Mouse (Mus musculus): ENCODE data around the gene Klhl5. TPM values are rescaled to one million over a fixed set of nuclear protein-coding genes. Genes with fewer than 3 reads are reported as not detected.

Klhl5 gene
- polyA plus RNA-seq, 1 experiment from 2014 or later: 21.2 TPM

- Histone ChIP-seq H3K4me2 (no peak overlapping the region), H3K9ac (no peak overlapping the region), H3K27ac (no peak overlapping the region), H3K4me3 (no peak overlapping the region), H3K36me3 (no peaks in the 10 kb centered on the region), H3K9me3 (no peaks in the 10 kb centered on the region), H3K4me1 (no peaks in the 10 kb centered on the region), H3K27me3 (no peaks in the 10 kb centered on the region)
- 93% methylated on average over 4 of the region's 4 CpGs for WGBS
- no peak for ATAC-seq (ENCODE audit: insufficient number of reproducible peaks, insufficient read depth, low FRiP score, low TSS enrichment, low read depth)
Observed at GRCm38 (mm10) chr5:65078081-65078480, 29.3 kb upstream of the Klhl5 start.

DNA sequence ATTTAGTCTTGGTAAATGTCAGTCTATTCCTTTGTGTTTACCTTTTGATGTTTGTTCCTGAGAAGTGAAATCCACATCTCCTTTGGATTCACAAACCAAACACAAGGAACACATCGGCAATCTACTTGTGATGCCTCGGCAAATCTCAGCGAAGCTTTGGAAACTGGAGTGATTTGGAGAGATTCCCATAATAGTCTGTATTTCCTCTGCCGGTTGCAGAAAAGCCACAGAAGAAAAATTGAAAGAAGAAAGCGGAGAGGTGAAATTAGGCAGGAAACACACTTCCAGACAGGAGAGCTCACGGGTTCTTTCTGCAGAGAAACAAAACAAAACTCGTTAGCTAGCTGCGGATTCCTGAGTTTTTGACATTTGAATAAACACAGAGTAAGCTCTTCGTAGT is 27.5 kb upstream of the Klhl5 start:
- Histone ChIP-seq H3K36me3 (no peaks in the 10 kb centered on the region), H3K9me3 (no peaks in the 10 kb centered on the region), H3K27ac (peak overlapping the region; percentile 60; the same call in 1 of the 2 replicates), H3K27me3 (no peaks in the 10 kb centered on the region), H3K4me3 (peak overlapping the region; percentile 20; the same call in 1 of the 2 replicates), H3K9ac (no peak overlapping the region), H3K4me2 (peak overlapping the region; percentile 19; the same call in 1 of the 2 replicates), H3K4me1 (0 out of 2 replicates have a peak, but pooled peaks cover 3% of the 10 kb centered on the region)
- ATAC-seq (ENCODE audit: insufficient number of reproducible peaks, insufficient read depth, low FRiP score, low TSS enrichment, low read depth): no peak
- WGBS: 61% methylated on average over 9 of the region's 9 CpGs

DNA sequence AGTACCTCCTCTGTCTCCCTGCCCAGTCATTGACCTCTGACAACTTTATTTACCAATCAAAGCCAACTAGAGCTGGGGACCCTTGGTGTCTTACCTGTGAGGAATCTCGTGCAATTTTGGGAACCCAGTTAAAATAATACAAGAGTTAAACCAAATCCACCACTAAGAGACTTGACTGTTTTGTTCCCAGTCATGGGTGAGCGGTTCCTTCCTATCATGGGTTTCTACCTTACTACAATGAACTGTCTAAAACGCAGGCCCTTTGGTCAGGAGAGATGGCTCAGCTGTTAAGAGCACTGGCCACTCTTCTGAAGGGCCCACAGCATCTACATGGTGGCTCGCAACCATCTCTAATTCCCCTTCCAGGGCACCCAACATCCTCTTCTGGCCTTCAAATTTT is 25.5 kb upstream of the Klhl5 start:
- Histone ChIP-seq H3K36me3 (no peaks in the 10 kb centered on the region), H3K4me1 (0 out of 2 replicates have a peak, but pooled peaks cover 3% of the 10 kb centered on the region), H3K4me2 (no peak overlapping the region), H3K4me3 (no peak overlapping the region), H3K27ac (no peak overlapping the region), H3K9ac (no peak overlapping the region), H3K9me3 (no peaks in the 10 kb centered on the region), H3K27me3 (no peaks in the 10 kb centered on the region)
- ATAC-seq (ENCODE audit: insufficient number of reproducible peaks, insufficient read depth, low FRiP score, low TSS enrichment, low read depth): no peak
- WGBS: 87% methylated on average over 4 of the region's 4 CpGs

DNA sequence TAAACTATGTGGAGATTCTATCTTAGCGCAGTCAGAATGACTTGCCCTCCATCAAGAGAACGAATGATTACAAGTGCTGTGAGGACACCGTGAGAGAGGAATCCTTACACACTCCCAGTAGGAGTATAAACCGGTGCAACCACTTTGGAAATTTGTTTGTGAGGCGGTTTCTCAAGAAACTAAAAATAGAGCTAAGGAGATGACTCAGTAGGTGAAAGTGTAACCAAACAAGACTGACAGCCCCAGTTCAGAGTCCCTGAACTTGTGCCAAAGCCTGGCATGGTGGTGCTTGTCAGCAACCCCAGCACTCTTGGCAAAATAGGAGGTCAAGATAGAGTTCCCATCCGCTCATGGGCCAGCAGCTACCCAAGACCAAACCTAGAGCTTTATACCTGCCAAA is 20.8 kb upstream of the Klhl5 start:
- Histone ChIP-seq H3K36me3 (no peaks in the 10 kb centered on the region), H3K27me3 (no peaks in the 10 kb centered on the region), H3K4me1 (0 out of 2 replicates have a peak, but pooled peaks cover 3% of the 10 kb centered on the region), H3K9ac (no peak overlapping the region), H3K4me3 (no peak overlapping the region), H3K27ac (no peak overlapping the region), H3K9me3 (no peaks in the 10 kb centered on the region), H3K4me2 (no peak overlapping the region)
- WGBS: 75% methylated on average over 6 of the region's 6 CpGs
- no peak for ATAC-seq (ENCODE audit: insufficient number of reproducible peaks, insufficient read depth, low FRiP score, low TSS enrichment, low read depth)

- Histone ChIP-seq H3K4me3 (no peak overlapping the region), H3K9ac (no peak overlapping the region), H3K36me3 (no peaks in the 10 kb centered on the region), H3K27me3 (no peaks in the 10 kb centered on the region), H3K4me2 (no peak overlapping the region), H3K4me1 (0 out of 2 replicates have a peak, but pooled peaks cover 9% of the 10 kb centered on the region), H3K9me3 (no peaks in the 10 kb centered on the region), H3K27ac (no peak overlapping the region)
- WGBS: 49% methylated on average over 3 of the region's 3 CpGs
- no peak for ATAC-seq (ENCODE audit: insufficient number of reproducible peaks, insufficient read depth, low FRiP score, low TSS enrichment, low read depth)
Observed at GRCm38 (mm10) chr5:65089707-65090106, 17.6 kb upstream of the Klhl5 start.

- WGBS: 64% methylated on average over 11 of the region's 11 CpGs
- no peak for ATAC-seq (ENCODE audit: insufficient number of reproducible peaks, insufficient read depth, low FRiP score, low TSS enrichment, low read depth)
- Histone ChIP-seq H3K27me3 (no peaks in the 10 kb centered on the region), H3K9me3 (no peaks in the 10 kb centered on the region), H3K4me2 (no peak overlapping the region), H3K4me1 (0 out of 2 replicates have a peak, but pooled peaks cover 9% of the 10 kb centered on the region), H3K36me3 (no peaks in the 10 kb centered on the region), H3K9ac (no peak overlapping the region), H3K27ac (no peak overlapping the region), H3K4me3 (no peak overlapping the region)
Observed at GRCm38 (mm10) chr5:65091184-65091858, 16.0 kb upstream of the Klhl5 start.

- H3K27ac ChIP-seq: no peak within 1 kb of the TSS
- no peak within 1 kb of the TSS for H3K4me3 ChIP-seq
- ATAC-seq (ENCODE audit: insufficient number of reproducible peaks, insufficient read depth, low FRiP score, low TSS enrichment, low read depth): no peak
- H3K36me3 ChIP-seq: no peaks in the 10 kb centered on the region
- H3K9me3 ChIP-seq: no peaks in the 10 kb centered on the region
- H3K4me1 ChIP-seq: 0 out of 2 replicates have a peak, but pooled peaks cover 9% of the 10 kb centered on the region
- 49% methylated on average over 5 of the region's 5 CpGs for WGBS
- H3K4me2 ChIP-seq: no peak within 1 kb of the TSS
- no peaks in the 10 kb centered on the region for H3K27me3 ChIP-seq
- H3K9ac ChIP-seq: no peak within 1 kb of the TSS
Observed at GRCm38 (mm10) chr5:65091921-65092320, 15.4 kb upstream of the Klhl5 start, which contains the start of gene Tmem156. Gene Tmem156 (minus strand): TSS chr5:65092132.

DNA sequence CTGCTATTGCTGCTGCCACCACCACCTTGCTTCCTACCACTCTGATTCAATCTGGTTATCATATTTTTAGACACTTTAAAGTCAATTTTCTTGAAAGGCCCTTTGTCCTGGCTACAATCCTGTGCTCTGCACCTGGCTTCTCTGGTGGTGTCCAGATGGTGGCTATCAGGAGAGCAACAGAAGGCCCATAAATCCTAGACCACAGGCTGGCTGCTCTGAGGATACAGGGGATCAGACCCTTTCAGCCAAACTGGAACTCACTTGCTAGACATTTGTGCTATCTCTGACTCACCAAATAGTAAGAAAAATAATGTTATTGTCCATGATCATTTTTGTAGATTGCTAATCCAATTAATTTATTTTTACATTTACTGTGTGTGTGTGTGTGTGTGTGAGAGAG is 13.6 kb upstream of the Klhl5 start:
- H3K4me1 ChIP-seq: 0 out of 2 replicates have a peak, but pooled peaks cover 9% of the 10 kb centered on the region
- no peak for ATAC-seq (ENCODE audit: insufficient number of reproducible peaks, insufficient read depth, low FRiP score, low TSS enrichment, low read depth)
- H3K9ac ChIP-seq: no peak overlapping the region
- H3K27me3 ChIP-seq: no peaks in the 10 kb centered on the region
- no peaks in the 10 kb centered on the region for H3K9me3 ChIP-seq
- H3K27ac ChIP-seq: no peak overlapping the region
- H3K36me3 ChIP-seq: no peaks in the 10 kb centered on the region
- no peak overlapping the region for H3K4me2 ChIP-seq
- no peak overlapping the region for H3K4me3 ChIP-seq

DNA sequence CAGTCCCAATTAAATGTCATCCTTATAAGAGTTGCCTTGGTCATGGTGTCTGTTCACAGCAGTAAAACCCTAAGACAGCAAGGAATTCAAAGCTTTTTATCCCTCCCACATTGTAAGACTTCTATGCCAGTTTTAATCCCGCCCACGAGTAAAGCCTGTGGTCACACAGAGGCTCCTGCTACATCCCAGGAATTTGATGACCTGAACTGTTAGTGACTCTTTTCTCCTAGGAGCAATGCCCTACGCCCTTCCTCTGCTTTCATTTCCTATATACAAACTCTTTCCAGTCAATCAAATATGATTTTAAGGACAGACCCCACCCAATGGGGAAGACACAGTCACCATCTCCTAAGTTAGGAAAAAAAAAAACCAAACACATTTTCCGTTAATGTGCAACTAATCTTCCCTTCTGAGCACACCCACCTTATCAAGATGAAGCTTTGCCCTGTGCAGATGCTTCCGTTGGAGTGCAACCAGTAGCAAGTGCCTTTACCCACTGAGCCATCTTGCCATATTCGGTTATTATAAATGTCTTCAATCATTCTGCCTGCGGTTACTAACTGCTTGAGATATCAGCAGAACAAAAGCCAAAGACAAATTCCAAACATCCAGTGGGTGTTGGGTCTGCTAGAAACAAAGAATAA is 12.3 kb upstream of the Klhl5 start:
- Histone ChIP-seq H3K9me3 (no peaks in the 10 kb centered on the region), H3K27me3 (no peaks in the 10 kb centered on the region), H3K36me3 (no peaks in the 10 kb centered on the region), H3K9ac (no peak overlapping the region), H3K4me3 (no peak overlapping the region), H3K4me2 (no peak overlapping the region), H3K4me1 (0 out of 2 replicates have a peak, but pooled peaks cover 10% of the 10 kb centered on the region), H3K27ac (no peak overlapping the region)
- ATAC-seq (ENCODE audit: insufficient number of reproducible peaks, insufficient read depth, low FRiP score, low TSS enrichment, low read depth): no peak
- 88% methylated on average over 7 of the region's 7 CpGs for WGBS

DNA sequence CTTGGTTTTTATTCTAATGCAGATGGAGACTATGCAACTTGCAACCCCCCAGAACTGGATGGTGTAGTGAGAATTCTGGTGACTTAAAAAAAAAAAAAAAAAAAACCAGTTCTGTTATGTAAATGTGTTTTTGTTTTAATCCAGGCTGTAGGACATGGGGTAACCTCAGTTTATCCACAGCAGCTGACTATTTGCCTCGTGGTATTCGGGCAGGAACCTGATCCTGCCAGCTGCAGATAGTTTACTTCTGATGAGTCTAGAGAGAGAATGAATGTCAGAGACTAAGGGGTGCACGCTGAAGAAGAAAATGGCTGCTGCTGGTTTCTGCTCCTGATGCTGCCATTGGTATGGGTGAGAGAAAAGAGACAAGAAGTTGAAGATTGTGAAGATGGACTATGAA is 11.3 kb upstream of the Klhl5 start:
- H3K27me3 ChIP-seq: no peaks in the 10 kb centered on the region
- 0 out of 2 replicates have a peak, but pooled peaks cover 12% of the 10 kb centered on the region for H3K4me1 ChIP-seq
- no peaks in the 10 kb centered on the region for H3K36me3 ChIP-seq
- no peaks in the 10 kb centered on the region for H3K9me3 ChIP-seq
- no peak overlapping the region for H3K9ac ChIP-seq
- WGBS: 35% methylated on average over 3 of the region's 3 CpGs
- H3K4me3 ChIP-seq: no peak overlapping the region
- H3K4me2 ChIP-seq: no peak overlapping the region
- H3K27ac ChIP-seq: no peak overlapping the region
- no peak for ATAC-seq (ENCODE audit: insufficient number of reproducible peaks, insufficient read depth, low FRiP score, low TSS enrichment, low read depth)

GRCm38 (mm10) chr5:65096805-65097204 is 10.5 kb upstream of the Klhl5 start:
- Histone ChIP-seq H3K9me3 (no peaks in the 10 kb centered on the region), H3K9ac (no peak overlapping the region), H3K4me2 (no peak overlapping the region), H3K4me1 (peaks cover 10% of the 10 kb centered on the region; the same call in 1 of the 2 replicates), H3K27me3 (no peaks in the 10 kb centered on the region), H3K27ac (no peak overlapping the region), H3K36me3 (no peaks in the 10 kb centered on the region), H3K4me3 (no peak overlapping the region)
- ATAC-seq (ENCODE audit: insufficient number of reproducible peaks, insufficient read depth, low FRiP score, low TSS enrichment, low read depth): no peak
- WGBS: 72% methylated on average over 3 of the region's 3 CpGs

DNA sequence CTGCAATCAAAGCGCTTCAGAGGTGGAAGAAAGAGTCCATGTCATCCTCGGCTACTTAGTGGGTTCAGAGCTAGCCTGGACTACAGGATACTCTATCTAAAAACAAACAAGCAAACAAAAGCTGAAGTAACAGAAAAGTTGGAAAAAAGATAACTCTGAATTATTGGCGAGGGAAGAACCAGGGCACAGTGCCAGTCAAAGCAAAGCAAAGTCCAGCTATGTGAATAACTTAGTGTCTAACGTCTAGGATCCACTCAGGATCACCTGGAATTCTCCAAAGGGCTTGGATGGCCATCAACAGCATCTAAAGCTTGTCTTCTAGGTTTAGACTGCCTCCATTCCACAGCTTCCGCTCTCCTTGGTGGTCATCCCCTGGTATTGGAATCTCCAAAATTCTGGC is 9.9 kb upstream of the Klhl5 start:
- H3K4me1 ChIP-seq: peaks cover 11% of the 10 kb centered on the region; the same call in 1 of the 2 replicates
- no peak overlapping the region for H3K27ac ChIP-seq
- no peak for ATAC-seq (ENCODE audit: insufficient number of reproducible peaks, insufficient read depth, low FRiP score, low TSS enrichment, low read depth)
- WGBS: 87% methylated on average over 5 of the region's 5 CpGs
- H3K4me2 ChIP-seq: no peak overlapping the region
- H3K9ac ChIP-seq: no peak overlapping the region
- no peaks in the 10 kb centered on the region for H3K27me3 ChIP-seq
- H3K9me3 ChIP-seq: no peaks in the 10 kb centered on the region
- no peaks in the 10 kb centered on the region for H3K36me3 ChIP-seq
- H3K4me3 ChIP-seq: no peak overlapping the region

Data from embryonic facial prominence, embryonic 13.5 days (tissue).